Comparison of ENCODE assay signal across 19 mouse cellular contexts in the genomic region with DNA sequence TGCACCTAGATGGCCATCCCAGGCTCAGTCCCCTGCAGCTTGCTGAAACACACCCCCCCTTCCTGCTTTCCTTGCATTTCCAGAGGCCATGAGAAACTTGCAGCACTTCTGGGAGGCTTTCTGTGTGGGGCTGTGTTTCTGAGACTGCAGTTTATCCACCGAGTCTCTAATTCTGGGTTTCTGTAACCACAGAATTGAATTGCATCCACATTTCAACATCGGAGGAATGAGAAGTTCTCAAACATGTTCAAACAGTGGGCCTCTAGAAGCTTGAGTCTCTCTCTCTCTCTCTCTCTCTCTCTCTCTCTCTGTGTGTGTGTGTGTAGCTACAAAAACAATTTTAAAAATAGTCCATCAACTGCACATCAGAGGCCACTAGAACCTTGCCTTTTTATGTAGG. TPM values are rescaled to one million over a fixed set of nuclear protein-coding genes. Genes with fewer than 3 reads are reported as not detected.
DNase-seq lines count a peak whose midpoint lies in the region; TF ChIP-seq lines count a peak whose summit lies in the region.
"Had no signal": no experiment of that assay in that cellular context is flagged by ENCODE, and none has a peak within 500 bp of the region (broad histone marks: within the 10 kb centered on the region; RNA-seq: fewer than 3 reads in every experiment).

No protein-coding gene starts in this region.

- H3K79me2 ChIP-seq in myocyte (ENCODE audit: control insufficient read depth, insufficient read depth): no peaks in the 10 kb centered on the region

- H3K4me2 ChIP-seq in myocyte (ENCODE audit: low read depth): no peak overlapping the region
- H3K4me2 ChIP-seq: forebrain, embryonic 12.5 days; heart, embryonic 11.5 days; hindbrain, embryonic 14.5 days; intestine, embryonic 15.5 days had no signal

- H3K27ac ChIP-seq in midbrain, embryonic 10.5 days (replicated peaks): no peak overlapping the region
- H3K27ac ChIP-seq: forebrain, embryonic 12.5 days; heart, adult 2 months; hindbrain, embryonic 10.5 days; hindbrain, embryonic 14.5 days; intestine, embryonic 15.5 days had no signal

- DNase-seq in 3134 (ENCODE audit: extremely low read depth, insufficient read length, low spot score) (peak; percentile 30), NIH3T3 (ENCODE audit: low read depth) (peak; percentile 73)
- DNase-seq in fibroblast of lung, adult 2 months (ENCODE audit: low read depth): peak; percentile 84
- DNase-seq in midbrain, embryonic 10.5 days (ENCODE audit: low spot score): no peak
- DNase-seq in adrenal gland, adult 8-10 months: no peak
- DNase-seq: adrenal gland, postnatal 25 days; B cell, adult 2 months; cerebellum, adult 18-20 months; cerebellum, postnatal 10 days; gastrocnemius, postnatal 10 days; heart, adult 2 months had no signal

- WGBS in midbrain, embryonic 10.5 days: 86% methylated on average over 2 of the region's 2 CpGs

- peaks cover 11% of the 10 kb centered on the region for H3K4me1 ChIP-seq in midbrain, embryonic 10.5 days
- H3K4me1 ChIP-seq: forebrain, embryonic 12.5 days had no signal

- H3K9me3 ChIP-seq in midbrain, embryonic 10.5 days (replicated peaks): no peaks in the 10 kb centered on the region
- H3K9me3 ChIP-seq: forebrain, embryonic 12.5 days; G1E; hindbrain, embryonic 10.5 days; intestine, embryonic 15.5 days had no signal

- no peaks in the 10 kb centered on the region for H3K27me3 ChIP-seq in myocyte (ENCODE audit: control insufficient read depth, insufficient read depth, insufficient read length)
- peaks cover 8% of the 10 kb centered on the region; the same call in 1 of the 2 replicates for H3K27me3 ChIP-seq in midbrain, embryonic 10.5 days (ENCODE audit: low read depth, poor library complexity, severe bottlenecking)

- no peaks in the 10 kb centered on the region for H3K36me3 ChIP-seq in myocyte (ENCODE audit: control insufficient read depth, insufficient read depth)
- no peaks in the 10 kb centered on the region for H3K36me3 ChIP-seq in midbrain, embryonic 10.5 days
- H3K36me3 ChIP-seq: forebrain, embryonic 12.5 days; G1E; hindbrain, embryonic 10.5 days; intestine, embryonic 15.5 days had no signal

- no peak overlapping the region for H3K4me3 ChIP-seq in myocyte
- H3K4me3 ChIP-seq in midbrain, embryonic 10.5 days: no peak overlapping the region
- H3K4me3 ChIP-seq: erythroblast, embryonic 14.5 days; forebrain, embryonic 12.5 days; heart, adult 2 months; hindbrain, embryonic 10.5 days; intestine, embryonic 15.5 days had no signal

- no peak for TF ChIP-seq POLR2A in myocyte (IDR thresholded peaks at IDR 0.05; ENCODE audit: insufficient read length, low read depth)

- no peak overlapping the region for H3ac ChIP-seq in myocyte (ENCODE audit: control insufficient read depth, insufficient read length)

TF ChIP-seq in myocyte, 11 proteins besides CTCF, POLR2A, EP300 and RAD21:
- TF ChIP-seq CEBPB (IDR thresholded peaks at IDR 0.05; ENCODE audit: insufficient read depth, poor library complexity, severe bottlenecking): peak; percentile 82; the same call in 1 of the 2 replicates
- TF ChIP-seq MAX (IDR thresholded peaks at IDR 0.05; ENCODE audit: low read depth): no peak
TF ChIP-seq in myocyte: peak in this region for 1.

RNA-seq across cellular contexts. Expression of a gene that starts 9.4 kb away (rescaled TPM):
- polyA plus RNA-seq in myocyte (2012; fragmentation: generic; extraction: Trizol): 68.1 TPM
- 6.5 and 7.7 TPM in 2 replicates for polyA plus RNA-seq in midbrain, embryonic 10.5 days (2016; fragmentation: Nextera tagmentation; extraction: Ambion mirVana)
- 10 to 100 TPM; 14.8 to 29.7 (median 23.0) TPM for total RNA-seq in adrenal gland, adult 8-10 months (2022)

Comparison
In these comparisons a context has a peak if more than half of its experiments do, and no peak if none do; other contexts are left out.
1. DNase-seq: peak in 3134 (single experiment), NIH3T3 (single experiment) and fibroblast of lung, adult 2 months (single experiment); none in midbrain, embryonic 10.5 days (single experiment) and adrenal gland, adult 8-10 months (single experiment).